Mouse (Mus musculus) midbrain, embryonic 12.5 days (tissue): ENCODE results near the gene Dus2. TPM values are rescaled to one million over a fixed set of nuclear protein-coding genes. Genes with fewer than 3 reads are reported as not detected.

ENCODE experiments used
- ATAC-seq: fragments of 200-750 bp; cut with Nextera tagmentation; 2 replicates; pipeline ENCODE4 v1.8.0; 2017; ENCODE audit warnings: low read depth, moderate TSS enrichment, moderate library complexity; ENCODE audit not compliant: low FRiP score
- H3K27ac ChIP-seq: fragments of 300-500 bp; sonication (generic); replicated peaks from 2 replicates; pipeline ENCODE4 v1.5.1; 2016; ENCODE audit warnings: mild to moderate bottlenecking
- H3K27me3 ChIP-seq: fragments of 300-500 bp; sonication (generic); 2 replicates; pipeline ENCODE4 v1.6.1; 2016; ENCODE audit warnings: mild to moderate bottlenecking
- H3K36me3 ChIP-seq: fragments of 300-500 bp; sonication (generic); 2 replicates; pipeline ENCODE4 v1.6.1; 2016
- H3K4me1 ChIP-seq: fragments of 300-500 bp; sonication (generic); 2 replicates; pipeline ENCODE4 v1.6.1; 2016
- H3K4me2 ChIP-seq: fragments of 300-500 bp; sonication (generic); replicated peaks from 2 replicates; pipeline ENCODE4 v1.6.1; 2016; ENCODE audit warnings: mild to moderate bottlenecking, moderate library complexity
- H3K4me3 ChIP-seq: fragments of 300-500 bp; sonication (generic); 2 replicates; pipeline ENCODE4 v1.5.1; 2016; ENCODE audit warnings: mild to moderate bottlenecking
- H3K9ac ChIP-seq: fragments of 300-500 bp; sonication (generic); replicated peaks from 2 replicates; pipeline ENCODE4 v1.6.1; 2016; ENCODE audit warnings: mild to moderate bottlenecking, moderate library complexity
- H3K9me3 ChIP-seq: fragments of 300-500 bp; sonication (generic); 2 replicates; pipeline ENCODE4 v1.6.1; 2016; ENCODE audit warnings: mild to moderate bottlenecking
- WGBS: fragments of 180-500 bp; shearing (Covaris S2); methylation state at CpG from one replicate; pipeline ENCODE4 v1.1.7; 2016; 5-methylcytosine and 5-hydroxymethylcytosine counted together
- polyA plus RNA-seq: library from polyadenylated mRNA; unstranded; fragments of >200 nt; fragmentation: Nextera tagmentation; extraction: Ambion mirVana; gene quantifications from 2 replicates; pipeline ENCODE4 v1.2.1, GENCODE M21; 2016

Dus2 gene
- polyA plus RNA-seq, 1 experiment from 2014 or later, result 17.8 TPM

- H3K36me3 ChIP-seq, result peaks cover 47% of the 10 kb centered on the region
- no peaks in the 10 kb centered on the region for H3K9me3 ChIP-seq
- WGBS, result 88% methylated on average over 3 of the region's 3 CpGs
These were observed 59.9 kb downstream of the Dus2 start for GRCm38 (mm10) chr8:106051068-106051467.

DNA sequence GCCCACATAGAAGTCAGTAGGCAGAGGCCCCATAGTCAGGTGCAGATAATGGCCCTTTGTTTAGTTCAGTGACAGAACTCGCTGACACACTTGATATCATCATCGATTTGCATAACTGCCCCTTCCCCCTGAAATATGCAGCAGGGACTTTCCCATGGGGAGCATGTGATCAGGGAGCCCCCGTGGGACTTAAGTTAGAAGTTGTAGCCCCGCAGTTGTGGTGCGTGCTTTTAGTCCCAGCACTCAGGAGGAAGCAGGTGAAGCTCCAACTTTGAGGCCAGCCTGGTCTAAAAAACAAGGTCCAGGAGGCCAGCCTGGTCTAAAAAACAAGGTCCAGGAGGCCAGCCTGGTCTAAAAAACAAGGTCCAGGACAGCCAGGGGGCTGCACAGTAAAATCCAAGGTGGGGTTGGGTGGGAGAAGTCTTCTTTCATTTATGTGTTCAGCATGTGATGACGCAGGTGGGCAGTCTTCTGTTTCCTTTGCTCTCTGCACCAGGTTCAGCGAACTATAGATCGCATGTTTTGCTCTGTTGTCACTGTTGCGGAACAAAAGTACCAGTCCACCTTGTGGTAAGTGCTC lies 61.5 kb downstream of the Dus2 start:
- Histone ChIP-seq H3K4me1 (no peaks in the 10 kb centered on the region), H3K9ac (no peak overlapping the region), H3K4me3 (no peak overlapping the region), H3K4me2 (no peak overlapping the region), H3K27me3 (no peaks in the 10 kb centered on the region), H3K9me3 (no peaks in the 10 kb centered on the region), H3K36me3 (peaks cover 44% of the 10 kb centered on the region), H3K27ac (no peak overlapping the region)
- 90% methylated on average over 9 of the region's 9 CpGs for WGBS
- ATAC-seq, result no peak

More at GRCm38 (mm10) chr8:106051068-106051467, 59.9 kb downstream of the Dus2 start:
- no peak overlapping the region for H3K4me3 ChIP-seq
- no peak overlapping the region for H3K27ac ChIP-seq
- H3K4me1 ChIP-seq, result no peaks in the 10 kb centered on the region
- H3K9ac ChIP-seq, result no peak overlapping the region
- ATAC-seq, result no peak
- no peak overlapping the region for H3K4me2 ChIP-seq
- no peaks in the 10 kb centered on the region for H3K27me3 ChIP-seq

DNA sequence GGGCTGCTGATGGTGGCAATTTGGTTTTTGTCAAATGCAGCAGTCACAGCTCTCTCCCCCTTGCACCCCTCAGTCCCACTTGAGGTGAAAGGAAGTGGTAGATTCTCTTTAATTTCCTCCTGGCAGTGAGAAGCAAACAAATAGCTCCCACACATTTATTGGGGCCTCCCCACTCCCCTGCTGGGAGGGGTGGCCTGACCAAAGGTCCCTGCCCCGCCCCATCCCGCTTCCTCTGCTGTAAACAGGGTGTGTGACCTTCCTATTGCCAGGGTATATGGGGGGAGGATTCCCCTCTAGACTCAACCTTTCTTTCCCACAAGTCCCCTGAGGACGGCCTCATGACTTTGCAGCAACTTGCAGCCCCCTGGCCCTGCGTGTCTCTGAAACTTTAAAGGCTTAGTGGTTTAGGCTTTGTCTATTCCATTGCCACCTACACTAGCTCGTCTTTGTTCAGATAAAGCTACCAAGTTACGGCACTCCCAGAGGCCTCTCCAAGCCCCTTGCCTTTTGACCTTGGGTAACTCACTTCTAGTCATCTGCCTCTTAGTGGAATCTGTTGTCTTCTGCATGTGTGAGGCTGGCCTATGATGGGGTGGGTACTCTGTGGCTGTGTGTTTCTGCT lies 63.2 kb downstream of the Dus2 start:
- WGBS, result 85% methylated on average over 6 of the region's 6 CpGs
- ATAC-seq, result no peak
- Histone ChIP-seq H3K9ac (no peak overlapping the region), H3K36me3 (peaks cover 41% of the 10 kb centered on the region), H3K4me2 (no peak overlapping the region), H3K9me3 (no peaks in the 10 kb centered on the region), H3K27me3 (no peaks in the 10 kb centered on the region), H3K27ac (no peak overlapping the region), H3K4me1 (peaks cover 8% of the 10 kb centered on the region), H3K4me3 (no peak overlapping the region)

GRCm38 (mm10) chr8:106055038-106055437 lies 63.9 kb downstream of the Dus2 start:
- Histone ChIP-seq H3K4me3 (no peak overlapping the region), H3K9ac (no peak overlapping the region), H3K4me1 (peaks cover 8% of the 10 kb centered on the region), H3K27ac (no peak overlapping the region), H3K36me3 (peaks cover 41% of the 10 kb centered on the region), H3K4me2 (no peak overlapping the region), H3K9me3 (no peaks in the 10 kb centered on the region), H3K27me3 (no peaks in the 10 kb centered on the region)
- WGBS, result 61% methylated on average over 3 of the region's 3 CpGs
- no peak for ATAC-seq

DNA sequence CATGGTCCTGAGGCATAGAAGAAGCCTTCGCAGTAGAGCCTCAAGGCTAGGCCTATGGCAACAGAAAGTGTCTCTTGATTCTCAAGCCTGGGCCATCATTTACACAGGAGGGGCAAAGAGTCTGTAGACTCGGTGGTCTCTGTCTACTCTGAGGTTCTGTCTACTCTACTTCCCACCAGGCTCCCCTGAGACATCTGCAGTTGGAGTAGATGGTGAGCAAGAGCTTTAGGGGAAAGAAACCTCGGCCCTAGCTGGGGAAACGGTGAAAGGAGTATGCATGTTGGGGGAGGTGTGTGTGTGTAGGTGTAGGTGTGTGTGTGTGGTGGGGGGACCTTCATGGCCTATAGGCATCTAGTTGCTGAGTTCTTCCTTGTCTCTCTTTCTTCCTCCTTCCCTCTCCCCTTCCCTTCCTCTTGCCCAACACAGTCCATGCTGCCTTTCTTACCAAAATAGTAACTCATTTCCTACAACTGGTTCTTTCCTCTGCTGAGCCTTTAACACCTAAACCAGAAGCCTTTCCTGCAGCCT lies 65.4 kb downstream of the Dus2 start:
- H3K9ac ChIP-seq, result no peak overlapping the region
- H3K4me3 ChIP-seq, result no peak overlapping the region
- H3K4me1 ChIP-seq, result peaks cover 19% of the 10 kb centered on the region
- no peaks in the 10 kb centered on the region for H3K9me3 ChIP-seq
- no peak for ATAC-seq
- no peak overlapping the region for H3K27ac ChIP-seq
- H3K27me3 ChIP-seq, result no peaks in the 10 kb centered on the region
- 93% methylated on average over 4 of the region's 4 CpGs for WGBS
- H3K4me2 ChIP-seq, result no peak overlapping the region
- peaks cover 29% of the 10 kb centered on the region; the same call in 1 of the 2 replicates for H3K36me3 ChIP-seq

- under 1% methylated on average over 52 of the region's 52 CpGs for WGBS
- peak; percentile 96 for ATAC-seq
- Histone ChIP-seq H3K9me3 (no peaks in the 10 kb centered on the region), H3K27ac (peak within 1 kb of the TSS; percentile 92), H3K4me2 (peak within 1 kb of the TSS; percentile 80), H3K4me3 (peak within 1 kb of the TSS; percentile 86), H3K36me3 (0 out of 2 replicates have a peak, but pooled peaks cover 6% of the 10 kb centered on the region), H3K27me3 (no peaks in the 10 kb centered on the region), H3K9ac (peak within 1 kb of the TSS; percentile 83), H3K4me1 (peaks cover 28% of the 10 kb centered on the region)
These were observed 67.8 kb downstream of the Dus2 start, which contains the start of gene Nfatc3 for GRCm38 (mm10) chr8:106058731-106059612. Nfatc3 (plus strand) TSS chr8:106058840.

DNA sequence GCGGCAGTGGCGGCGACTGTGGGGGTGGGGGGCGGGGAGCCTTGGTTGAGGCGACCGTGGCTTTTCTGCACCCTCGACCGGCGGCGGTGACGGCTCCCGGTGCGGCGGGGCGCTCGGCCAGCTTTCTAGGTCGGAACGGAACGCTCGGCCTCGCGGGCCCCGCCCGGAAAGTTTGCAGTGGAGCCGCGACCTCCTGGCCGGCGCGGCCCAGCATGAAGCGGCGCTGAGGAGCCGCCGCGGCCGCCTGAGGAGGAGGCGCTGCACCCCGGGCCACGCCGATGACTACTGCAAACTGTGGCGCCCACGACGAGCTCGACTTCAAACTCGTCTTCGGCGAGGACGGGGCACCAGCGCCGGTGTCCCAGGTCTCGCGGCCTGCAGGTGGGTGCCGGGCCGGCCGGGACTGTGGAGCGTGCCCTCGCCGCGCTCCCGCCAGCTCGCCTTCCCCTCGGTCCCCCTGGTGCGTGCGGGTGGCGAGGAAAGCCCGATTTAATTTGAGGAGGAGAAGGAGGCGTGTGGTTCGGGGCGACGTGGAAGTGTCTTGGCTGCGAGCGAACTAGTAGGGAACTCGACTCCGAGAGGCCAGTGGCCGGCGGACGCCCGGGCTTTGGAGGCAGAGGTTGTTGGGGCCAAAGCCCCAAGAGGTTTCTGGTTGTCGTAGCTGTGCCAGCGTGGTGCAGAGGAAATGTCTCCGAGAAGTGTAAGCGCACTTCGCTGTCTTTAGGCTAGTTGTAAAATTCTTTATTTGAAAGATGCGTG lies 68.7 kb downstream of the Dus2 start:
- Histone ChIP-seq H3K36me3 (no peaks in the 10 kb centered on the region), H3K4me1 (peaks cover 28% of the 10 kb centered on the region), H3K4me2 (peak overlapping the region; percentile 58), H3K4me3 (peak overlapping the region; percentile 86), H3K27me3 (no peaks in the 10 kb centered on the region), H3K27ac (peak overlapping the region; percentile 92), H3K9me3 (no peaks in the 10 kb centered on the region), H3K9ac (peak overlapping the region; percentile 83)
- under 1% methylated on average over 82 of the region's 83 CpGs for WGBS
- peak; percentile 84 for ATAC-seq

DNA sequence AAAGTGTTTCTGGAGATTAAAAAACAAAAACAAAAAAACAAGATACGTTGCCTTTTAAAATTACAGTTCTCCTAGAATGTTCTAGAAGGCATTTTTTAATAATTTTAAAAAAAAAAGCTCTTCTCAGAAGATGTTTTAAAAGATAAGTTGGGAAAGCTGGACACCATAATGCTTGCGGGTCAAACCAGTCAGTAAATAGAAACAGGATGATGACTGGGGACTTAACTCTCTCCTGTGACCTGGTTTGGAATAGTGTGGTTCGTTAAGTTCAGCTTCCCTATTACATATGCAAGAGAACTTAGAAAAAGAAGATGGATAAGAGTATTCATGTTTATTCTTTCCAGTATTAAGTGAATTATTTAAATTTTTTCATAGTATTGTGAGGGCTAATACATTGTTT lies 69.4 kb downstream of the Dus2 start:
- Histone ChIP-seq H3K4me3 (peak overlapping the region; percentile 86), H3K4me2 (peak overlapping the region; percentile 58), H3K9ac (peak overlapping the region; percentile 83; the same call in 1 of the 2 replicates), H3K27me3 (no peaks in the 10 kb centered on the region), H3K9me3 (no peaks in the 10 kb centered on the region), H3K36me3 (no peaks in the 10 kb centered on the region), H3K27ac (no peak overlapping the region), H3K4me1 (peaks cover 28% of the 10 kb centered on the region)
- no peak for ATAC-seq
- WGBS, result 11% methylated on average over 3 of the region's 3 CpGs

- Histone ChIP-seq H3K4me2 (peak overlapping the region; percentile 58), H3K4me3 (no peak overlapping the region), H3K27me3 (no peaks in the 10 kb centered on the region), H3K27ac (no peak overlapping the region), H3K36me3 (no peaks in the 10 kb centered on the region), H3K9me3 (no peaks in the 10 kb centered on the region), H3K4me1 (peaks cover 28% of the 10 kb centered on the region), H3K9ac (no peak overlapping the region)
- no peak for ATAC-seq
- 93% methylated on average over 6 of the region's 6 CpGs for WGBS
These were observed 70.5 kb downstream of the Dus2 start for GRCm38 (mm10) chr8:106061686-106062085.

- H3K27me3 ChIP-seq, result no peaks in the 10 kb centered on the region
- H3K36me3 ChIP-seq, result no peaks in the 10 kb centered on the region
- H3K9me3 ChIP-seq, result no peaks in the 10 kb centered on the region
- no peak overlapping the region for H3K4me3 ChIP-seq
- over 99% methylated on average over 7 of the region's 7 CpGs for WGBS
- no peak overlapping the region for H3K4me2 ChIP-seq
- H3K27ac ChIP-seq, result no peak overlapping the region
- peaks cover 28% of the 10 kb centered on the region for H3K4me1 ChIP-seq
- ATAC-seq, result no peak
- H3K9ac ChIP-seq, result no peak overlapping the region
These were observed 71.9 kb downstream of the Dus2 start for GRCm38 (mm10) chr8:106063046-106063445.

GRCm38 (mm10) chr8:106066721-106067120 lies 75.6 kb downstream of the Dus2 start:
- Histone ChIP-seq H3K4me1 (peaks cover 7% of the 10 kb centered on the region), H3K27me3 (no peaks in the 10 kb centered on the region), H3K36me3 (no peaks in the 10 kb centered on the region), H3K4me2 (no peak overlapping the region), H3K27ac (no peak overlapping the region), H3K9me3 (no peaks in the 10 kb centered on the region), H3K4me3 (no peak overlapping the region), H3K9ac (no peak overlapping the region)
- WGBS, result 94% methylated on average over 2 of the region's 2 CpGs
- ATAC-seq, result no peak
